Mouse (Mus musculus): Measurements from ENCODE around the gene Optn. TPM values are rescaled to one million over a fixed set of nuclear protein-coding genes. Genes with fewer than 3 reads are reported as not detected.
"Not testable (repeated sequence)": the region's sequence is repeated elsewhere in the genome, so short reads cannot be mapped to it uniquely, and the experiment has no call there.

The Optn gene
- polyA plus RNA-seq (2015; fragmentation: Nextera tagmentation; extraction: Ambion mirVana): 11.2 and 12.4 TPM in 2 replicates

GRCm38 (mm10) chr2:5063299-5064205, at the start of gene Optn:
TSS of gene Optn (minus strand) at chr2:5064051.
- Histone ChIP-seq H3K9me3 (no peaks in the 10 kb centered on the region), H3K4me3 (replicated peaks) (peak within 1 kb of the TSS; percentile 62), H3K4me2 (peak within 1 kb of the TSS; percentile 79), H3K9ac (peak within 1 kb of the TSS; percentile 24; the same call in 1 of the 2 replicates), H3K4me1 (no peaks in the 10 kb centered on the region), H3K36me3 (no peaks in the 10 kb centered on the region), H3K27me3 (replicated peaks) (no peaks in the 10 kb centered on the region), H3K27ac (no peak within 1 kb of the TSS)
- WGBS: 3% methylated on average over 63 of the region's 63 CpGs
- ATAC-seq (ENCODE audit: insufficient read depth, low FRiP score, low read depth): peak; percentile 89

DNA sequence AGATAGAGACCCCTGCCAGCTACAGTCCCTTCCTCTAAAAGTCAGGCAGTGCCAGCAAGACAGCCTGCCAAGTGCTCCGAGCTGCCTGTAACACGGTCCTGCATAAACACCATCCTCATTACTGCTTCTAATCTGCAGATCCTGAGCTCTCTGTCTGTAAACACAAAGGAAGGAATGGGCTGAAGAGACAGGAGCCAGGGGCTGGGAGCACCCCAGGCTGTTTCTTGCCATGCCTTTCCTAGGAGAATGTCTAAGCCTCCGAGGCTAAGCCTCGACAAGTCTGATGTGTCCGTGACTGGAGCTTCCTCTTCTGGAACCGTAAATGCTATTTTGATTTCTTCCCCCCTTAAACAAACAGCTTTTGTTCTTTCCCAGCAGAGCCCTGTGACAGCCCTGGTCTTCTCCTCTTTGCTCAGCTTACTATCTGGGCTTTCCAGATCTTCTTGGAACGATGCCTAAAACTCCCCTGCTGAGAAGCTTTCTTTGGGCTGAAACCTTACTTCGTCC, 49.0 kb upstream of the Optn start:
- H3K9me3 ChIP-seq: no peaks in the 10 kb centered on the region
- H3K4me2 ChIP-seq: no peak overlapping the region
- WGBS: 12% methylated on average over 8 of the region's 8 CpGs
- H3K27ac ChIP-seq: peak overlapping the region; percentile 62
- H3K4me1 ChIP-seq: peaks cover 9% of the 10 kb centered on the region; the same call in 1 of the 2 replicates
- 0 out of 2 replicates have a peak, but pooled peaks have one; percentile 18 for ATAC-seq (ENCODE audit: insufficient read depth, low FRiP score, low read depth)
- no peak overlapping the region for H3K9ac ChIP-seq
- no peaks in the 10 kb centered on the region for H3K36me3 ChIP-seq
- no peak overlapping the region for H3K4me3 ChIP-seq (replicated peaks)
- no peaks in the 10 kb centered on the region for H3K27me3 ChIP-seq (replicated peaks)

DNA sequence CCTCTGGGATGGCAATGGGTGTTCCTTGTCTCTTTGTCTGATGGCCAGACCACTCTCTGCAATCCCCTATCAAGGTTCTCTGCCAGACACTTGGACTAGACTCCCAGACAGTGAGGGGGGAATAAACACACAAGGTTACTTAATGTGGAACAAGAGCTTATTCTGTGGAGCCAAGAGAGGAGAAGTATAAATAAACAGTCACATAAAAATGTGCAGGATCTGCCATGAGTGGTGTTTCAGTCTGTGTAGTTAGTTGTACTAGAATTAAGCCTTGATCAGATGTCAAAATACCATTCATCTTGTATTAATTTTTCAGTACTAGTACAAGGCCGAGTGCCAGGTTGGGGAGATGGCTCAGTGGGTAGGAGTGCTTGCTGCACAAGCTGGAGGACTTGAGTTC, 39.0 kb upstream of the Optn start:
- 43% methylated on average over 1 of the region's 1 CpGs for WGBS
- H3K4me1 ChIP-seq: peaks cover 4% of the 10 kb centered on the region; the same call in 1 of the 2 replicates
- no peak overlapping the region for H3K9ac ChIP-seq
- H3K27me3 ChIP-seq (replicated peaks): no peaks in the 10 kb centered on the region
- no peak overlapping the region for H3K4me3 ChIP-seq (replicated peaks)
- peak; percentile 43; the same call in 1 of the 2 replicates for ATAC-seq (ENCODE audit: insufficient read depth, low FRiP score, low read depth)
- H3K9me3 ChIP-seq: no peaks in the 10 kb centered on the region
- H3K36me3 ChIP-seq: no peaks in the 10 kb centered on the region
- H3K4me2 ChIP-seq: no peak overlapping the region
- no peak overlapping the region; the same call in 1 of the 2 replicates for H3K27ac ChIP-seq

GRCm38 (mm10) chr2:5101743-5102245, 37.9 kb upstream of the Optn start:
- H3K36me3 ChIP-seq: no peaks in the 10 kb centered on the region
- 77% methylated on average over 10 of the region's 10 CpGs for WGBS

GRCm38 (mm10) chr2:5099176-5099575, 35.3 kb upstream of the Optn start:
- no peak overlapping the region for H3K27ac ChIP-seq
- no peaks in the 10 kb centered on the region for H3K36me3 ChIP-seq
- no peak for ATAC-seq (ENCODE audit: insufficient read depth, low FRiP score, low read depth)
- peaks cover 6% of the 10 kb centered on the region; the same call in 1 of the 2 replicates for H3K4me1 ChIP-seq
- no peak overlapping the region for H3K4me2 ChIP-seq
- H3K27me3 ChIP-seq (replicated peaks): no peaks in the 10 kb centered on the region
- H3K4me3 ChIP-seq (replicated peaks): no peak overlapping the region
- H3K9ac ChIP-seq: no peak overlapping the region
- WGBS: 68% methylated on average over 6 of the region's 6 CpGs
- no peaks in the 10 kb centered on the region for H3K9me3 ChIP-seq

More at GRCm38 (mm10) chr2:5101743-5102245, 37.9 kb upstream of the Optn start:
- Histone ChIP-seq H3K4me3 (replicated peaks) (no peak overlapping the region), H3K4me2 (no peak overlapping the region), H3K9me3 (no peaks in the 10 kb centered on the region), H3K9ac (no peak overlapping the region), H3K4me1 (peaks cover 6% of the 10 kb centered on the region; the same call in 1 of the 2 replicates), H3K27me3 (replicated peaks) (no peaks in the 10 kb centered on the region), H3K27ac (no peak overlapping the region; the same call in 1 of the 2 replicates)
- no peak for ATAC-seq (ENCODE audit: insufficient read depth, low FRiP score, low read depth)

- H3K27me3 ChIP-seq (replicated peaks): no peaks in the 10 kb centered on the region
- 0 out of 2 replicates have a peak overlapping the region, but pooled peaks have one; percentile 14 for H3K4me3 ChIP-seq (replicated peaks)
- no peak for ATAC-seq (ENCODE audit: insufficient read depth, low FRiP score, low read depth)
- H3K9me3 ChIP-seq: no peaks in the 10 kb centered on the region
- H3K4me2 ChIP-seq: peak overlapping the region; percentile 49
- H3K27ac ChIP-seq: no peak overlapping the region
- H3K4me1 ChIP-seq: peaks cover 6% of the 10 kb centered on the region; the same call in 1 of the 2 replicates
- H3K9ac ChIP-seq: no peak overlapping the region
- WGBS: 15% methylated on average over 20 of the region's 20 CpGs
- H3K36me3 ChIP-seq: no peaks in the 10 kb centered on the region
Measured at GRCm38 (mm10) chr2:5097786-5098445, 34.1 kb upstream of the Optn start.

- no peaks in the 10 kb centered on the region for H3K36me3 ChIP-seq
- peaks cover 6% of the 10 kb centered on the region; the same call in 1 of the 2 replicates for H3K4me1 ChIP-seq
- no peaks in the 10 kb centered on the region for H3K9me3 ChIP-seq
- 39% methylated on average over 1 of the region's 1 CpGs for WGBS
- H3K9ac ChIP-seq: no peak overlapping the region
- ATAC-seq (ENCODE audit: insufficient read depth, low FRiP score, low read depth): no peak
- H3K27me3 ChIP-seq (replicated peaks): no peaks in the 10 kb centered on the region
- H3K4me2 ChIP-seq: no peak overlapping the region
- no peak overlapping the region for H3K27ac ChIP-seq
- no peak overlapping the region for H3K4me3 ChIP-seq (replicated peaks)
Measured at GRCm38 (mm10) chr2:5095316-5095715, 31.5 kb upstream of the Optn start.

GRCm38 (mm10) chr2:5094876-5095275, 31.0 kb upstream of the Optn start:
- WGBS: 83% methylated on average over 5 of the region's 5 CpGs
- Histone ChIP-seq H3K4me3 (replicated peaks) (no peak overlapping the region), H3K4me2 (no peak overlapping the region), H3K9me3 (no peaks in the 10 kb centered on the region), H3K27ac (no peak overlapping the region), H3K9ac (no peak overlapping the region), H3K4me1 (peaks cover 6% of the 10 kb centered on the region; the same call in 1 of the 2 replicates), H3K27me3 (replicated peaks) (no peaks in the 10 kb centered on the region), H3K36me3 (no peaks in the 10 kb centered on the region)
- no peak for ATAC-seq (ENCODE audit: insufficient read depth, low FRiP score, low read depth)

DNA sequence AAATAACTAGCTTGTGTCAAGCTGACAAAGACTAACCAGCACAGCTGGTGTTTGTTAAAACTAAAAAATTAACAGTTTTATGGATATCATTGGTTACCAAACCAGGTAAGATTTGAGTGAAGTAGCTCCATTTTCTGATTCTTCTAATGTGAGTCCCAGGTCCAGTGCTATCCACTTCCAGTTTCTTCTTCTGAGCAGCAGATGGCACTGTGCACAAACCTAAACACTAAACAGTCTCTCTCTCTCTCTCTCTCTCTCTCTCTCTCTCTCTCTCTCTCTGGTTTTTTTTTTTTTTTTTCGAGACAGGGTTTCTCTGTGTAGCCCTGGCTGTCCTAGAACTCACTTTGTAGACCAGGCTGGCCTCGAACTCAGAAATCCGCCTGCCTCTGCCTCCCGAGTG, 26.5 kb upstream of the Optn start:
- H3K9me3 ChIP-seq; H3K4me2 ChIP-seq; H3K27me3 ChIP-seq (replicated peaks); H3K27ac ChIP-seq; H3K4me3 ChIP-seq (replicated peaks); H3K9ac ChIP-seq; H3K36me3 ChIP-seq; ATAC-seq (ENCODE audit: insufficient read depth, low FRiP score, low read depth); H3K4me1 ChIP-seq: not testable (repeated sequence)
- 88% methylated on average over 3 of the region's 4 CpGs for WGBS

DNA sequence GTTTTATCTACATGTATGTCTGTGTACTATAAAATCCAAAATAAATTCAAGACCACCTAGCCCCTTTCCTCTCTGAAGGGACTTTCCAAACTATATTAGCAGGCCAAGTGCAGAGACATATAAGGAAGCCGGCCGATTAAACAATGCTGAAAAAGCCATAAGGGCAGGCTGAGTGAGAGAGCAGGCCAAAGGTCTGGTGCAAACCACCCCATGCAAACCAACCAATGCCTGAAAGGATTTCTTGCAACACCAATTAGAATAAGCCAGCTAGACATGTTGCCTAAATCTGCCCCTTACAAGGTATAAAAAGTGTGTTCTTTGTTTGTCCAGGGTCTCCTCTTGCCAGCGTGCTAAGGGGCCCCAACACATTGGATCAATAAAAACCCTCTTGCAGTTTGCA, 23.8 kb upstream of the Optn start:
- Histone ChIP-seq H3K4me1 (no peaks in the 10 kb centered on the region), H3K9ac (no peak overlapping the region), H3K27me3 (replicated peaks) (no peaks in the 10 kb centered on the region), H3K4me3 (replicated peaks) (no peak overlapping the region), H3K27ac (no peak overlapping the region), H3K4me2 (no peak overlapping the region), H3K36me3 (no peaks in the 10 kb centered on the region), H3K9me3 (no peaks in the 10 kb centered on the region)
- WGBS: 89% methylated on average over 3 of the region's 3 CpGs
- no peak for ATAC-seq (ENCODE audit: insufficient read depth, low FRiP score, low read depth)

DNA sequence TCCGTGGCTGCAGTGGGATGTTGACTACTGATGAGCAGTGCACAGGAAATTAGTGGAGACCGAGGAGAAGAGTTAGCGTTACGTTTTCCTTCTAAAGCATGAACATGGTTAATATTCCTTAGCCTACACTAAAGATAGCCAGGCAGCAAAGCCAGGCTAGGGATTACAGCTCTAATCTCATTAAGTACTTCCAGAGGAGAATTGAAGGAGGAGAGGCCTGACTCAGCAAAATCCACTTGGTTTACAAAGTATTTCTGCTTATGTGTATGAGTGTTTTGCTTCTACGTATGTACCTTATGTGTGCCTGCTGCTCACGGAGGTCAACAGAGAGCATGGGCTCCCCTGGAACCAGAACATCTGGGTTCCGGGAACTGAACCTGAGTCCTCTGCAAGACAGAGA, 19.9 kb upstream of the Optn start:
- H3K9ac ChIP-seq: no peak overlapping the region
- no peak for ATAC-seq (ENCODE audit: insufficient read depth, low FRiP score, low read depth)
- no peak overlapping the region for H3K4me3 ChIP-seq (replicated peaks)
- H3K4me1 ChIP-seq: no peaks in the 10 kb centered on the region
- no peaks in the 10 kb centered on the region for H3K36me3 ChIP-seq
- H3K9me3 ChIP-seq: no peaks in the 10 kb centered on the region
- H3K27me3 ChIP-seq (replicated peaks): no peaks in the 10 kb centered on the region
- WGBS: 90% methylated on average over 7 of the region's 7 CpGs
- no peak overlapping the region for H3K27ac ChIP-seq
- H3K4me2 ChIP-seq: no peak overlapping the region
